Mouse (Mus musculus) c-Kit-negative CD71-positive TER-119-positive erythroid progenitor cells, embryonic 14.5 days (primary cell): Measurements from ENCODE around the gene Pipox.

Source experiments
- DNase-seq: peaks from one replicate; pipeline ENCODE4 v3.0.0-alpha.2; 2013; ENCODE audit warnings: low read depth, low spot score

Gene Pipox

GRCm38 (mm10) chr11:77847599-77848128 is 46.2 kb downstream of the Pipox start:
- no peak for DNase-seq

GRCm38 (mm10) chr11:77843906-77844200 is 50.0 kb downstream of the Pipox start:
- DNase-seq = no peak

- no peak for DNase-seq
Observed at GRCm38 (mm10) chr11:77843068-77843905, 50.6 kb downstream of the Pipox start.

DNA sequence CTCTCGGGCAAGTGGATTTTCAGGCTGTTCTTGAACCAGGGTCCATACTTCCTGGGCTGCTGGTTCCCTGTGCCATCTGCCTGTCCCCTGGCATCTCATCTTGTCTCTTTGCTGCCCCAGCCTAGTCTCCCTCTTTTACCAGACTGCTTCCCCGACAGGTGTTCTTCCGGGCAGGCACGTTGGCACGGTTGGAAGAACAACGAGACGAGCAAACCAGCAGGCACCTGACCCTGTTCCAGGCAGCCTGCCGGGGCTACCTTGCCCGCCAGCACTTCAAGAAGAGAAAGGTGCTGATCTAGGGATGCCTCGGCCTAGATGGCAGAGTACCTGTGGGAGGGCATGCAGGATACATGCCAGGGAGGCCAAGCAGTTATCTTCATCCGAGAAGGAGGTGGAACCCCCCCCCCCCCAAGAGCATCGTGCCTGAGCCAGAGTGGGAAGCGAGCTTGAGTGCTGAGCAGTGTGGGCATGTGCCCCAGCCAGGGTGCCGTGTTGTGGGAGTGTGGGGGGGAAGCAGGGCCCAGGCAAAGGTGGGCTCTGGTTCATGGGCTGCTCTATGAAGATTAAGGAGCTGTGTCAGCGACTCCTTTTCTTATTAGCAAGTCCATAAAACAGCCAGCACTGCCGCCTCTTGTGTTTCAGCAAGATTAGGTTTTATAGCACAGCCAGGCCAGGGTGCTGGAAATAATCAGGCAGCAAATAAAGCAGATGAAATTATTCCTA is 53.2 kb downstream of the Pipox start:
- no peak for DNase-seq

DNA sequence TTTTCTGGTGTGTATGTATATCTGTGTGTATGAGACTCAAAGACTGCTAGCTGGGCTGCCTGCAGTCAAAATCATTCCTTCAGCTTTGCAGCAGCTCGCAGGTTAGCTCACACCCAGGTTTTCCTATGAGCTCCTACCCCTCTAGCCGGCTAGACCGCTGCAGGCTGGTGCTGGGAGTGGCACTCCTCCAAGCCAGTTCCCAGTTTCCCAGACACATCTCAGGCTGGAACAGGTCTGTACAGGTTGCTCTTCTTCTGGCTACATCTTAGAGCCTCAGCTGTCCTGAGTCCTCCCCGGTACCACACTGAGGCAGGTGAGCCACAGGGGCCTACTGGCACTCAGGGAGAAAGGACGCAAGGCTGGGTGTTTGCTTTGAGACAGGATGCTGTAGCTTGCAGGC is 56.0 kb downstream of the Pipox start:
- DNase-seq = no peak

- no peak for DNase-seq
Observed at GRCm38 (mm10) chr11:77836751-77837150, 57.1 kb downstream of the Pipox start.

DNA sequence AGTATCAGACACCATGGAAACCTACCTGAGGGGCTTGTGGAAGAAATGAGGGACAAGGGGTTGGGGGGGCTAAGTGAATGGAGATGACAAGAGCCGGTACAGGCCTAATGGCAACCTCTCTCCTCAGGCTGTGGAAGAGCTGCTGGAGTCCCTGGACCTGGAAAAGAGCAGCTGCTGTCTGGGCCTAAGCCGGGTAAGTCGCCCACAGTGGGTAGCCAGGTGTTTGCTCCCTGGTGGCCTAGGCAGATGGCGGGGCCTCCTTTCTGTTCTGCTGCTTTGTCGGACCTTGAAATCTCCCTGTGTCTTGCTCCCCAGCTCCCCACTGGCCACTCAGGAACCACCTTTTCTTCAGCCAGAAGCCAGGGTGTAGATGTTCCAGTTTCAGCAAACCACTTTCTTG is 57.6 kb downstream of the Pipox start:
- no peak for DNase-seq

- no peak for DNase-seq
Observed at GRCm38 (mm10) chr11:77835109-77835508, 58.8 kb downstream of the Pipox start.

DNA sequence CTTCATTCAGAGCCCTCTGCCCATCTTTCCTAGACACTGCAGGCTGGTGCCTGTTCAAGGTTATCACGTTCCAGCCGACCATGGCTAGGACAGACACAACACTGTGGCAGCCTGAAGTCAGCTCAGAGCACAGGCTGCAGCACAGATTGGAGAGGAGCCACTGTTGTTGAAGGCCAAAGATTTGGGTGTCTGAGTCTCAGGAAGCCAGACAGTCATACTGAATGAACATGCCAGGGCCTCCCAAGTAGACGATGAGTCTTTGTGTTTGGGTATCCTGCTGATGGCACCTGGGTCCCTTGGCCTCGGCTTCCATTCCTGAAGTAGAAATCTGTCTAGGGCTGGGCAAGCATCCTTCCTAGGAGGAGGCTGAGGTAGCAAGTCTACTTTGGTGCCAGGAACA is 61.4 kb downstream of the Pipox start:
- DNase-seq = no peak

DNA sequence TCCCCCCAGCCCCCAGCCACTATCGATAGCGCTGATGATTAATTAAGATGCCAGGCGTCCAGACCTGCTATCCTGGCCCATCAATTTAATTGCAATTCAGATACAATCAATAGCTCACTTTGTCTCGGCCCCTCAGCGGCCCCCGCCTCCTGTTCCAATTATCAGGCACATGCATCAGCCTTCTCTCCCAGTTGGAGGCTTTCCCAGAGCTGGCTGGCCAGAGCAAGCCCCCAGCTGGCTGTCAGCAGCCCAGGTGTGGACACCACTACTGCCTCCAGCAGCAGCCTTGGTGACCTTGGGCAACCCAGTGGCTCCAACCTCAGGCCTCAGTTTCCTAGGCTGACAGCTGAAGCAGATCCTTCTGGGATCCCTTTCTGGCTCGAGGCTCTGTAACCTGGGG is 63.0 kb downstream of the Pipox start:
- DNase-seq = no peak
